Mouse (Mus musculus): ENCODE data around the gene Tlcd1.

DNA sequence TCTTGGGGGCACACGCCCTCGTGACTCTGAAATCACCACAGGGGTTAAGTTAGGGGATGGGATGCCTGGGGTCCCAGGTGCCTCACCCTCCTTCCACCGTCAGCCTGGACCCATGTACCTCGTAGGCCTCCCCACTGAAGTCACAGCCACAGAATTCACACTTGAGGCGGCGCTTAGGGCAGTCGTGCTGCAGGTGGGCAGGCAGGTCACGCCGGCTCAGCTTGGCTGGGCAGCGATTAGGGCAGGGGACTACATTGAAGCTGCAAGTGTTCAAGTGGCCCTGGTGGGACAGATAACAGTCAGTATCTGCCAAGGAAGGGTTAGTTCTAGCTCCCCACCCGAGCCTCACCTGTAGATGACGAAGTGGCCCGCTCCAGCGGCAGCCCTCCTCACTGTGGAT is 15.3 kb upstream of the Tlcd1 start:
- no peak for TF ChIP-seq CTCF (IDR thresholded peaks at IDR 0.05; ENCODE audit: low read depth)
- no peak for TF ChIP-seq EP300 (IDR thresholded peaks at IDR 0.05; ENCODE audit: low read depth)

Measured in heart, postnatal 0 days (tissue).